ENCODE assay signal across 21 mouse cellular contexts in the genomic region with DNA sequence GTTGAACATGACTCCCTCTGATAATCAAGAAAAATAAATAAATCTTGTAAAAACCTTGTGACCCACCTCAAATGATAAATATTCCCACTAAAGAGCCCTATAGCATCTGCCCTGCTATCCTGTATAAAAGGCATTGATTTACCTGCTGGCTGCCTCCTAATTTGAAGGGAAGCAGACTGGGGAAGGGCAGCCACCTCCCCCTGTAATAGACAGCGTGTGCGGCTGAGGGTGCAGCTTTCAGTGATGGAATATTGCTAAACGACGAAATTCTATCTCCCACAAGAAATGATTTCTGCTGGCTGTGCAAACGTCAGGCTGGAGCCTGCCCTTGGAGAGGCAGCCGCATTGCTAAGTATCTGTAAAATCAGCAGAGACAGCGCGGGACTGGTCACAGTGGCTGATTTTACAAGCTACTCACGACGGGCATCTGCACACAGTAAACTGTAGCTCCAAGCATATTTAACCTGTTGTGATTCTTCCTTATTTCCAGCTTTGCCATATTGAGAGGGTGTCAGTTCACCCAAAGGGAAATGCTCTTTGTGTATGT.
DNase-seq lines count a peak whose midpoint lies in the region; ATAC-seq lines count a peak whose summit lies in the region.
"Had no signal": no experiment of that assay in that cellular context is flagged by ENCODE, and none has a peak within 500 bp of the region (broad histone marks: within the 10 kb centered on the region; RNA-seq: fewer than 3 reads in every experiment).

No protein-coding gene starts in this region.

- peaks cover 2% of the 10 kb centered on the region; the same call in 1 of the 2 replicates for H3K4me1 ChIP-seq in forebrain, embryonic 14.5 days (ENCODE audit: control insufficient read depth, insufficient read depth, low read length)
- H3K4me1 ChIP-seq in forebrain, embryonic 11.5 days (replicated peaks; ENCODE audit: control insufficient read depth, insufficient read depth, low read length): no peaks in the 10 kb centered on the region
- peaks cover 23% of the 10 kb centered on the region for H3K4me1 ChIP-seq in limb, embryonic 13.5 days
- H3K4me1 ChIP-seq in limb, embryonic 10.5 days: peaks cover 23% of the 10 kb centered on the region
- H3K4me1 ChIP-seq in embryonic facial prominence, embryonic 13.5 days: peaks cover 13% of the 10 kb centered on the region
- no peaks in the 10 kb centered on the region for H3K4me1 ChIP-seq in midbrain, embryonic 16.5 days (ENCODE audit: control insufficient read depth, insufficient read depth, low read length)
- H3K4me1 ChIP-seq: liver, embryonic 12.5 days had no signal

- no peaks in the 10 kb centered on the region for H3K27me3 ChIP-seq in forebrain, embryonic 14.5 days (replicated peaks; ENCODE audit: control insufficient read depth, insufficient read depth, low read length)
- H3K27me3 ChIP-seq in forebrain, embryonic 11.5 days (ENCODE audit: control insufficient read depth, insufficient read depth, low read length): no peaks in the 10 kb centered on the region
- no peaks in the 10 kb centered on the region; the same call in 1 of the 2 replicates for H3K27me3 ChIP-seq in limb, embryonic 13.5 days
- no peaks in the 10 kb centered on the region for H3K27me3 ChIP-seq in limb, embryonic 10.5 days (ENCODE audit: low read depth, poor library complexity, severe bottlenecking)
- no peaks in the 10 kb centered on the region for H3K27me3 ChIP-seq in embryonic facial prominence, embryonic 13.5 days
- H3K27me3 ChIP-seq in midbrain, embryonic 16.5 days (ENCODE audit: control insufficient read depth, insufficient read depth, low read depth, low read length): no peaks in the 10 kb centered on the region; the same call in 1 of the 2 replicates
- H3K27me3 ChIP-seq: CH12.LX had no signal

- no peaks in the 10 kb centered on the region for H3K9me3 ChIP-seq in forebrain, embryonic 14.5 days (replicated peaks; ENCODE audit: control insufficient read depth, low read length)
- H3K9me3 ChIP-seq in forebrain, embryonic 11.5 days (ENCODE audit: control insufficient read depth, low read length): no peaks in the 10 kb centered on the region
- H3K9me3 ChIP-seq in limb, embryonic 13.5 days: no peaks in the 10 kb centered on the region
- H3K9me3 ChIP-seq in limb, embryonic 10.5 days (replicated peaks): no peaks in the 10 kb centered on the region
- H3K9me3 ChIP-seq in embryonic facial prominence, embryonic 13.5 days: no peaks in the 10 kb centered on the region
- H3K9me3 ChIP-seq in midbrain, embryonic 16.5 days (replicated peaks; ENCODE audit: control insufficient read depth, low read length, poor library complexity, severe bottlenecking): no peaks in the 10 kb centered on the region
- H3K9me3 ChIP-seq: forebrain, embryonic 10.5 days; liver, embryonic 12.5 days had no signal

- no peak overlapping the region for H3K9ac ChIP-seq in forebrain, embryonic 14.5 days (ENCODE audit: low read length)
- H3K9ac ChIP-seq in forebrain, embryonic 11.5 days (ENCODE audit: low read length): no peak overlapping the region
- no peak overlapping the region for H3K9ac ChIP-seq in limb, embryonic 13.5 days
- H3K9ac ChIP-seq in embryonic facial prominence, embryonic 13.5 days: no peak overlapping the region
- H3K9ac ChIP-seq in midbrain, embryonic 16.5 days (ENCODE audit: low read depth, low read length): no peak overlapping the region
- H3K9ac ChIP-seq: liver, embryonic 12.5 days had no signal

- no peaks in the 10 kb centered on the region for H3K36me3 ChIP-seq in forebrain, embryonic 14.5 days (ENCODE audit: control insufficient read depth, insufficient read depth, low read length)
- no peaks in the 10 kb centered on the region for H3K36me3 ChIP-seq in forebrain, embryonic 11.5 days (ENCODE audit: control insufficient read depth, insufficient read depth, low read length)
- H3K36me3 ChIP-seq in limb, embryonic 13.5 days: no peaks in the 10 kb centered on the region
- no peaks in the 10 kb centered on the region for H3K36me3 ChIP-seq in limb, embryonic 10.5 days
- H3K36me3 ChIP-seq in embryonic facial prominence, embryonic 13.5 days: no peaks in the 10 kb centered on the region
- H3K36me3 ChIP-seq in midbrain, embryonic 16.5 days (ENCODE audit: control insufficient read depth, insufficient read depth, low read length): no peaks in the 10 kb centered on the region
- H3K36me3 ChIP-seq: forebrain, embryonic 10.5 days; liver, embryonic 12.5 days had no signal

- H3K4me2 ChIP-seq in forebrain, embryonic 14.5 days (ENCODE audit: low read length): no peak overlapping the region
- no peak overlapping the region for H3K4me2 ChIP-seq in forebrain, embryonic 11.5 days (ENCODE audit: low read depth, low read length, severe bottlenecking)
- H3K4me2 ChIP-seq in limb, embryonic 13.5 days (replicated peaks): peak overlapping the region; percentile 26; the same call in 1 of the 2 replicates
- peak overlapping the region; percentile 27; the same call in 1 of the 2 replicates for H3K4me2 ChIP-seq in embryonic facial prominence, embryonic 13.5 days
- H3K4me2 ChIP-seq in midbrain, embryonic 16.5 days (ENCODE audit: low read length): peak overlapping the region; percentile 16; the same call in 1 of the 2 replicates
- H3K4me2 ChIP-seq: liver, embryonic 12.5 days had no signal

- ATAC-seq in forebrain, embryonic 14.5 days: no peak
- no peak for ATAC-seq in forebrain, embryonic 11.5 days (replicated peaks; ENCODE audit: low FRiP score)
- ATAC-seq in limb, embryonic 13.5 days (ENCODE audit: low FRiP score, low read depth): peak; percentile 49; the same call in 1 of the 2 replicates
- no peak for ATAC-seq in embryonic facial prominence, embryonic 13.5 days (ENCODE audit: insufficient number of reproducible peaks, insufficient read depth, low FRiP score, low TSS enrichment, low read depth)
- ATAC-seq in midbrain, embryonic 16.5 days: peak; percentile 45; the same call in 1 of the 2 replicates
- ATAC-seq in granulocyte monocyte progenitor cell, adult 5-6 weeks (replicated peaks; ENCODE audit: poor library complexity, severe bottlenecking): no peak
- ATAC-seq: liver, embryonic 12.5 days had no signal

- DNase-seq in forebrain, embryonic 14.5 days (ENCODE audit: low spot score): no peak
- no peak for DNase-seq in forebrain, embryonic 11.5 days (ENCODE audit: low spot score)
- no peak for DNase-seq in limb, embryonic 10.5 days (ENCODE audit: low spot score)
- no peak for DNase-seq in T-cell, adult 2 months (ENCODE audit: low spot score)
- DNase-seq: adrenal gland, adult 8-10 months; cerebellum, postnatal 10 days; gastrocnemius, postnatal 10 days; kidney, adult 2 months; kidney, postnatal 36 days; lung, adult 2 months; lung, postnatal 36 days had no signal

- 74% methylated on average over 10 of the region's 10 CpGs for WGBS in forebrain, embryonic 14.5 days
- WGBS in forebrain, embryonic 11.5 days: 85% methylated on average over 10 of the region's 10 CpGs
- 14% methylated on average over 10 of the region's 10 CpGs for WGBS in limb, embryonic 13.5 days
- WGBS in limb, embryonic 10.5 days: 71% methylated on average over 10 of the region's 10 CpGs
- 17% methylated on average over 10 of the region's 10 CpGs for WGBS in embryonic facial prominence, embryonic 13.5 days
- 47% methylated on average over 10 of the region's 10 CpGs for WGBS in midbrain, embryonic 16.5 days

- H3K27ac ChIP-seq in forebrain, embryonic 14.5 days (ENCODE audit: low read depth, low read length): 0 out of 2 replicates have a peak overlapping the region, but pooled peaks have one; percentile 21
- no peak overlapping the region for H3K27ac ChIP-seq in forebrain, embryonic 11.5 days (ENCODE audit: low read depth, low read length)
- no peak overlapping the region for H3K27ac ChIP-seq in limb, embryonic 13.5 days
- H3K27ac ChIP-seq in limb, embryonic 10.5 days: no peak overlapping the region
- H3K27ac ChIP-seq in embryonic facial prominence, embryonic 13.5 days: no peak overlapping the region
- H3K27ac ChIP-seq in midbrain, embryonic 16.5 days (ENCODE audit: low read length): peak overlapping the region; percentile 35; the same call in 1 of the 2 replicates
- H3K27ac ChIP-seq: forebrain, embryonic 10.5 days; left cerebral cortex, adult 2 months; liver, embryonic 12.5 days; stomach, postnatal 0 days had no signal

- H3K4me3 ChIP-seq in forebrain, embryonic 14.5 days (ENCODE audit: low read depth, low read length): no peak overlapping the region
- H3K4me3 ChIP-seq in forebrain, embryonic 11.5 days (ENCODE audit: low read depth, low read length): no peak overlapping the region
- no peak overlapping the region for H3K4me3 ChIP-seq in limb, embryonic 13.5 days
- no peak overlapping the region for H3K4me3 ChIP-seq in limb, embryonic 10.5 days
- no peak overlapping the region for H3K4me3 ChIP-seq in embryonic facial prominence, embryonic 13.5 days
- H3K4me3 ChIP-seq in midbrain, embryonic 16.5 days (ENCODE audit: low read depth, low read length): no peak overlapping the region
- H3K4me3 ChIP-seq: forebrain, embryonic 10.5 days; left cerebral cortex, adult 2 months; liver, embryonic 12.5 days; myocyte had no signal

Comparison
In these comparisons a context has a peak if more than half of its experiments do, and no peak if none do; other contexts are left out.
1. H3K27ac ChIP-seq: peak in forebrain, embryonic 14.5 days (single experiment) and midbrain, embryonic 16.5 days (single experiment); none in forebrain, embryonic 11.5 days (single experiment), limb, embryonic 13.5 days (single experiment), limb, embryonic 10.5 days (single experiment) and embryonic facial prominence, embryonic 13.5 days (single experiment).
2. ATAC-seq: peak in limb, embryonic 13.5 days (single experiment) and midbrain, embryonic 16.5 days (single experiment); none in forebrain, embryonic 14.5 days (single experiment), forebrain, embryonic 11.5 days (single experiment), embryonic facial prominence, embryonic 13.5 days (single experiment) and granulocyte monocyte progenitor cell, adult 5-6 weeks (single experiment).
3. H3K4me2 ChIP-seq: peak in limb, embryonic 13.5 days (single experiment), embryonic facial prominence, embryonic 13.5 days (single experiment) and midbrain, embryonic 16.5 days (single experiment); none in forebrain, embryonic 14.5 days (single experiment) and forebrain, embryonic 11.5 days (single experiment).